22 mouse cellular contexts compared by ENCODE assay signal in the genomic region with DNA sequence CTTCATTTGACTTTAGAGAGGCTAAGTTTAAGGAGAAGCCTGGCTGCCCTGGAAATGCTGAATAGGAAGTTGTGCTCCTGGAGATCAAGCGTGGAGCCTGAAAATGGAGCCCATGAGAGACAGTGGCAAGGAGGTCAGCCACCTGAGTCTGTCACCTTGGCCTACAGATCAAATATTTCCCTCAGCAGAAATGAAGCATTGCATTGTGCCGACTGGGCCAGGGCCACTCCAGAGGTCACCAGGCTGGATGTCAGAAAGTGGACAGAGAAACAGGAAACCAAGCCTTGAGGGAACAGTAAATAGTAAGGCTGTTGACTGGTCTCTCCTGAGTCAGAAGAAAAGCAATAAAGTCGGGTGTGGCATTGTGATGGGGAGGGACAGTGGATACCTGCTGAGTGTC.
DNase-seq lines count a peak whose midpoint lies in the region; ATAC-seq and TF ChIP-seq lines count a peak whose summit lies in the region.
"Had no signal": no experiment of that assay in that cellular context is flagged by ENCODE, and none has a peak within 500 bp of the region (broad histone marks: within the 10 kb centered on the region; RNA-seq: fewer than 3 reads in every experiment).

No protein-coding gene starts in this region.

- no peak overlapping the region for H3K9ac ChIP-seq in liver, adult 2 months (ENCODE audit: low read depth, low read length)
- H3K9ac ChIP-seq in liver, embryonic 11.5 days (ENCODE audit: low read depth, low read length), result no peak overlapping the region
- H3K9ac ChIP-seq in stomach, postnatal 0 days (ENCODE audit: low read length), result no peak overlapping the region
- H3K9ac ChIP-seq: embryonic facial prominence, embryonic 13.5 days; embryonic facial prominence, embryonic 15.5 days; forebrain, embryonic 12.5 days had no signal

- no peaks in the 10 kb centered on the region for H3K27me3 ChIP-seq in liver, adult 2 months (ENCODE audit: control insufficient read depth, insufficient read depth, low read length)
- peaks cover 28% of the 10 kb centered on the region for H3K27me3 ChIP-seq in liver, embryonic 11.5 days (replicated peaks; ENCODE audit: control insufficient read depth, insufficient read depth, low read length)
- H3K27me3 ChIP-seq in small intestine, adult 2 months (ENCODE audit: control insufficient read depth, insufficient read depth, low read length), result no peaks in the 10 kb centered on the region
- H3K27me3 ChIP-seq in stomach, postnatal 0 days (ENCODE audit: control insufficient read depth, insufficient read depth, low read length), result no peaks in the 10 kb centered on the region
- H3K27me3 ChIP-seq: embryonic facial prominence, embryonic 15.5 days had no signal

- no peak for TF ChIP-seq CTCF in gastrocnemius, adult 2 months (IDR thresholded peaks at IDR 0.05)
- no peak for TF ChIP-seq CTCF in liver, adult 2 months (IDR thresholded peaks at IDR 0.05; ENCODE audit: low read depth, low read length)
- TF ChIP-seq CTCF in small intestine, adult 2 months (IDR thresholded peaks at IDR 0.05; ENCODE audit: extremely low read depth, insufficient read length, insufficient replicate concordance, low read depth, low read length), result no peak
- no peak for TF ChIP-seq CTCF in stomach, postnatal 0 days (IDR thresholded peaks at IDR 0.05; ENCODE audit: low read depth)

- DNase-seq in gastrocnemius, adult 2 months, result peak; percentile 30
- no peak for DNase-seq in gastrocnemius, postnatal 14 days
- peak; percentile 85 for DNase-seq in liver, adult 2 months (ENCODE audit: extremely low read depth, low read depth, low spot score)
- DNase-seq in liver, embryonic 11.5 days (ENCODE audit: low spot score), result no peak
- DNase-seq in stomach, postnatal 0 days (ENCODE audit: low spot score), result no peak
- no peak for DNase-seq in spleen, postnatal 14 days (ENCODE audit: low spot score in 2 of 2)
- DNase-seq: adrenal gland, adult 8-10 months; adrenal gland, postnatal 14 days; cerebellum, adult 11 months; cerebellum, adult 18-20 months; cerebellum, adult 8-10 months; cerebellum, adult 9-11 months; cerebellum, postnatal 36 days; embryo, embryonic 11 days had no signal

- H3K4me1 ChIP-seq in liver, adult 2 months (ENCODE audit: control insufficient read depth, insufficient read depth, low read length), result peaks cover 38% of the 10 kb centered on the region
- peaks cover 16% of the 10 kb centered on the region for H3K4me1 ChIP-seq in liver, embryonic 11.5 days (replicated peaks; ENCODE audit: control insufficient read depth, insufficient read depth, low read length)
- H3K4me1 ChIP-seq in small intestine, adult 2 months (ENCODE audit: control insufficient read depth, insufficient read depth, insufficient read length, low read length), result peaks cover 62% of the 10 kb centered on the region
- H3K4me1 ChIP-seq in stomach, postnatal 0 days (replicated peaks; ENCODE audit: control insufficient read depth, insufficient read depth), result peaks cover 16% of the 10 kb centered on the region

- TF ChIP-seq EP300 in stomach, postnatal 0 days (optimal IDR thresholded peaks at IDR 0.05), result no peak

- no peak overlapping the region for H3K4me2 ChIP-seq in liver, embryonic 11.5 days
- H3K4me2 ChIP-seq in stomach, postnatal 0 days (replicated peaks; ENCODE audit: low read depth), result no peak overlapping the region
- H3K4me2 ChIP-seq: embryonic facial prominence, embryonic 13.5 days; embryonic facial prominence, embryonic 15.5 days; forebrain, embryonic 12.5 days had no signal

- no peaks in the 10 kb centered on the region for H3K9me3 ChIP-seq in liver, embryonic 11.5 days (ENCODE audit: control insufficient read depth, low read length)
- no peaks in the 10 kb centered on the region for H3K9me3 ChIP-seq in stomach, postnatal 0 days (ENCODE audit: control insufficient read depth, low read length)
- H3K9me3 ChIP-seq: embryonic facial prominence, embryonic 13.5 days; embryonic facial prominence, embryonic 15.5 days; forebrain, embryonic 10.5 days; forebrain, embryonic 12.5 days had no signal

- H3K4me3 ChIP-seq in gastrocnemius, adult 2 months, result no peak overlapping the region; the same call in 1 of the 2 replicates
- H3K4me3 ChIP-seq in liver, adult 2 months (ENCODE audit: insufficient read depth, low read depth, low read length), result no peak overlapping the region
- no peak overlapping the region for H3K4me3 ChIP-seq in liver, embryonic 11.5 days (ENCODE audit: low read depth, low read length)
- H3K4me3 ChIP-seq in small intestine, adult 2 months (ENCODE audit: low read depth, low read length), result no peak overlapping the region
- no peak overlapping the region for H3K4me3 ChIP-seq in stomach, postnatal 0 days (ENCODE audit: low read depth, low read length)
- H3K4me3 ChIP-seq: embryonic facial prominence, embryonic 13.5 days; embryonic facial prominence, embryonic 15.5 days; erythroblast, embryonic 14.5 days; forebrain, embryonic 10.5 days; forebrain, embryonic 12.5 days had no signal

- H3K27ac ChIP-seq in gastrocnemius, adult 2 months, result peak overlapping the region; percentile 89
- H3K27ac ChIP-seq in liver, adult 2 months (replicated peaks; ENCODE audit: insufficient read depth, low read depth, low read length), result peak overlapping the region; percentile 8; the same call in 1 of the 2 replicates
- no peak overlapping the region for H3K27ac ChIP-seq in liver, embryonic 11.5 days (ENCODE audit: low read depth, low read length)
- peak overlapping the region; percentile 54 for H3K27ac ChIP-seq in small intestine, adult 2 months (ENCODE audit: insufficient read depth, low read depth, low read length)
- H3K27ac ChIP-seq in stomach, postnatal 0 days (replicated peaks), result no peak overlapping the region
- H3K27ac ChIP-seq: embryonic facial prominence, embryonic 13.5 days; embryonic facial prominence, embryonic 15.5 days; forebrain, embryonic 12.5 days had no signal

- TF ChIP-seq POLR2A in liver, adult 2 months (IDR thresholded peaks at IDR 0.05; ENCODE audit: extremely low read depth, insufficient read depth, low read length), result no peak
- TF ChIP-seq POLR2A in small intestine, adult 2 months (IDR thresholded peaks at IDR 0.05; ENCODE audit: low read depth, low read length), result no peak

- 12% methylated on average over 3 of the region's 3 CpGs for WGBS in liver, adult 2 months
- WGBS in liver, embryonic 11.5 days, result 45% methylated on average over 3 of the region's 3 CpGs
- WGBS in small intestine, adult 2 months, result 30% methylated on average over 3 of the region's 3 CpGs
- WGBS in stomach, postnatal 0 days, result 64% methylated on average over 3 of the region's 3 CpGs

- no peak for ATAC-seq in liver, embryonic 11.5 days (replicated peaks; ENCODE audit: low FRiP score)
- ATAC-seq in stomach, postnatal 0 days (ENCODE audit: low FRiP score, low TSS enrichment), result peak; percentile 41
- ATAC-seq: forebrain, embryonic 14.5 days; forebrain, embryonic 16.5 days had no signal

- intact Hi-C loops in gastrocnemius, adult 2 months (cut with DNase I), result loop anchor here (5.0 kb wide), 2 partner anchors 37 to 82 kb away; partner anchors contain the start of gene Golt1a
- intact Hi-C loops in gastrocnemius, postnatal 14 days (cut with DNase I; ENCODE audit: low total_unique reads), result no loop called here

- no peaks in the 10 kb centered on the region for H3K79me2 ChIP-seq in liver, adult 2 months (ENCODE audit: control insufficient read depth, insufficient read depth, low read length)

- H3K36me3 ChIP-seq in liver, adult 2 months (ENCODE audit: control insufficient read depth, insufficient read depth, low read length), result no peaks in the 10 kb centered on the region
- no peaks in the 10 kb centered on the region for H3K36me3 ChIP-seq in liver, embryonic 11.5 days (ENCODE audit: control insufficient read depth, insufficient read depth, low read length)
- no peaks in the 10 kb centered on the region for H3K36me3 ChIP-seq in small intestine, adult 2 months (ENCODE audit: control insufficient read depth, insufficient read depth, low read length)
- H3K36me3 ChIP-seq in stomach, postnatal 0 days (ENCODE audit: control insufficient read depth, insufficient read depth, low read length), result no peaks in the 10 kb centered on the region
- H3K36me3 ChIP-seq: embryonic facial prominence, embryonic 13.5 days; embryonic facial prominence, embryonic 15.5 days; forebrain, embryonic 10.5 days; forebrain, embryonic 12.5 days had no signal

Comparison
In these comparisons a context has a peak if more than half of its experiments do, and no peak if none do; other contexts are left out.
1. DNase-seq: peak in gastrocnemius, adult 2 months (single experiment) and liver, adult 2 months (single experiment); none in gastrocnemius, postnatal 14 days (single experiment), liver, embryonic 11.5 days (single experiment), stomach, postnatal 0 days (single experiment) and spleen, postnatal 14 days (0 of 2).
2. H3K27ac ChIP-seq: peak in gastrocnemius, adult 2 months (single experiment), liver, adult 2 months (single experiment) and small intestine, adult 2 months (single experiment); none in liver, embryonic 11.5 days (single experiment) and stomach, postnatal 0 days (single experiment).